Mouse (Mus musculus): ENCODE measurements around the gene Proser3. TPM values are rescaled to one million over a fixed set of nuclear protein-coding genes. Genes with fewer than 3 reads are reported as not detected.

Proser3 gene
- polyA plus RNA-seq, 1 experiment, result 32.5 TPM

- TF ChIP-seq GATA1 (IDR thresholded peaks at IDR 0.05; ENCODE audit: low read length), result no peak
Measured at GRCm38 (mm10) chr7:30559443-30559954, 7.4 kb upstream of the Proser3 start, which contains the start of gene Lin37. Gene Lin37, minus strand, starts transcription at chr7:30559838.

- TF ChIP-seq GATA1 (IDR thresholded peaks at IDR 0.05; ENCODE audit: low read length), result no peak
Measured at GRCm38 (mm10) chr7:30558656-30559442, 6.8 kb upstream of the Proser3 start.

- TF ChIP-seq GATA1 (IDR thresholded peaks at IDR 0.05; ENCODE audit: low read length), result no peak
Measured at GRCm38 (mm10) chr7:30557901-30558514, 5.9 kb upstream of the Proser3 start.

GRCm38 (mm10) chr7:30556894-30557536 is 4.9 kb upstream of the Proser3 start:
- no peak for TF ChIP-seq GATA1 (IDR thresholded peaks at IDR 0.05; ENCODE audit: low read length)

- no peak for TF ChIP-seq GATA1 (IDR thresholded peaks at IDR 0.05; ENCODE audit: low read length)
Measured at GRCm38 (mm10) chr7:30553810-30554584, 1.9 kb upstream of the Proser3 start.

GRCm38 (mm10) chr7:30553021-30553589 is 1.0 kb upstream of the Proser3 start:
- no peak for TF ChIP-seq GATA1 (IDR thresholded peaks at IDR 0.05; ENCODE audit: low read length)

- TF ChIP-seq GATA1 (IDR thresholded peaks at IDR 0.05; ENCODE audit: low read length), result no peak
Measured at GRCm38 (mm10) chr7:30551445-30552101, 526 bp downstream of the Proser3 start.

GRCm38 (mm10) chr7:30550603-30551002 is 1.5 kb downstream of the Proser3 start:
- TF ChIP-seq GATA1 (IDR thresholded peaks at IDR 0.05; ENCODE audit: low read length), result no peak

GRCm38 (mm10) chr7:30549880-30550279 is 2.2 kb downstream of the Proser3 start:
- TF ChIP-seq GATA1 (IDR thresholded peaks at IDR 0.05; ENCODE audit: low read length), result no peak

GRCm38 (mm10) chr7:30544327-30544726 is 7.8 kb downstream of the Proser3 start:
- peak; percentile 37 for TF ChIP-seq GATA1 (IDR thresholded peaks at IDR 0.05; ENCODE audit: low read length)

GRCm38 (mm10) chr7:30540572-30540971 is 11.5 kb downstream of the Proser3 start:
- no peak for TF ChIP-seq GATA1 (IDR thresholded peaks at IDR 0.05; ENCODE audit: low read length)

- TF ChIP-seq GATA1 (IDR thresholded peaks at IDR 0.05; ENCODE audit: low read length), result no peak
Measured at GRCm38 (mm10) chr7:30534633-30535577, 17.2 kb downstream of the Proser3 start, which contains the start of gene Arhgap33. Gene Arhgap33, minus strand, starts transcription at chr7:30535060.

- TF ChIP-seq GATA1 (IDR thresholded peaks at IDR 0.05; ENCODE audit: low read length), result no peak
Measured at GRCm38 (mm10) chr7:30533941-30534632, 18.0 kb downstream of the Proser3 start.
